Mouse (Mus musculus) pancreas, adult 10 weeks (tissue): Measurements from ENCODE around the gene Gm7682. TPM values are rescaled to one million over a fixed set of nuclear protein-coding genes. Genes with fewer than 3 reads are reported as not detected.

Source experiments
- polyA plus RNA-seq: library from polyadenylated mRNA; stranded (reverse); fragments of 350-450 nt; fragmentation: Illumina TruSeq; extraction: RNeasy Lipid Tissue Mini Kit (QIAGEN cat#74804); gene quantifications from one replicate; pipeline ENCODE4 v1.2.3, GENCODE M21; 2015; ENCODE audit warnings: low read depth, low replicate concordance; ENCODE audit not compliant: insufficient read depth

Gene Gm7682
- polyA plus RNA-seq = not detected

DNA sequence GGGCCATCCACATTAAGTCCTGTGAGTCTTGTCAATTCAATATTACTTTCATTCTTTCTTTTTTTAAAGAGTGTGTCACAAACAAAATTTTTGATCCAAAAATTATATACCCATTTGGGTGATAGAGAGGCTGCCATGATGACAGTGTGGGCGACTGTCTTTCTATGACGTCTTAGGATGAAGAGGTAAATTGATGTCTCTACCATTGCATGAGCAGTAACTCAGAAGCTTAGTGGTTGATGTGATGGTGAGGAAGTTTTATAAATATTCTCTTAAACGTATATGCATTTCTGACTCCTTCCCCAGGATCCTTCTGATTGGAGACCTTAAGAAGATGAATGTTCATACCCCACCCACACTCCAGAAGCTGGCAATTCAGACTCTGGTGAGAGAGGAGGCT lies at the start of gene Gm7682:
Gene Gm7682 (plus strand): TSS at position 301 of the 400 bp plus-strand sequence.

Other genes starting within 250 kb of the Gm7682 start
- not detected for gene Gm3106, start 227.8 kb upstream of the Gm7682 start, polyA plus RNA-seq
- gene A430089I19Rik, start 139.0 kb upstream of the Gm7682 start, polyA plus RNA-seq = not detected
- not detected for gene Gm6502, start 131.3 kb upstream of the Gm7682 start, polyA plus RNA-seq
- not detected for gene AA792892, start 106.0 kb upstream of the Gm7682 start, polyA plus RNA-seq
- not detected for gene Gm3139, start 80.5 kb downstream of the Gm7682 start, polyA plus RNA-seq
- not detected for gene Gm3147, start 170.6 kb downstream of the Gm7682 start, polyA plus RNA-seq
- gene Gm6509, start 178.2 kb downstream of the Gm7682 start, polyA plus RNA-seq = not detected
- not detected for gene Gm6205, start 202.6 kb downstream of the Gm7682 start, polyA plus RNA-seq